Mouse (Mus musculus): ENCODE measurements at regions not wholly inside any gene's neighbourhood (a gene's known extent, or its start where the extent isn't known, plus 50 kb on each side); places are given as distances from the start of the nearest gene placed in this dataset.

- no peak for TF ChIP-seq CTCF (IDR thresholded peaks at IDR 0.05; ENCODE audit: borderline replicate concordance, insufficient read depth, low read depth, low read length)
- no peak for TF ChIP-seq POLR2A (IDR thresholded peaks at IDR 0.05; ENCODE audit: borderline replicate concordance, insufficient read depth, low read length)
Observed at GRCm38 (mm10) chr11:71962306-71962705, 75.0 kb downstream of the Aipl1 start.

All from cerebellum, adult 2 months (tissue).